Mouse (Mus musculus) R1 (cell line): ENCODE results near the gene Ess2.

Experiments
- DNase-seq: peaks from one replicate; pipeline ENCODE4 v3.0.0-alpha.2; 2018; ENCODE audit warnings: low read depth, low spot score

Gene Ess2

DNA sequence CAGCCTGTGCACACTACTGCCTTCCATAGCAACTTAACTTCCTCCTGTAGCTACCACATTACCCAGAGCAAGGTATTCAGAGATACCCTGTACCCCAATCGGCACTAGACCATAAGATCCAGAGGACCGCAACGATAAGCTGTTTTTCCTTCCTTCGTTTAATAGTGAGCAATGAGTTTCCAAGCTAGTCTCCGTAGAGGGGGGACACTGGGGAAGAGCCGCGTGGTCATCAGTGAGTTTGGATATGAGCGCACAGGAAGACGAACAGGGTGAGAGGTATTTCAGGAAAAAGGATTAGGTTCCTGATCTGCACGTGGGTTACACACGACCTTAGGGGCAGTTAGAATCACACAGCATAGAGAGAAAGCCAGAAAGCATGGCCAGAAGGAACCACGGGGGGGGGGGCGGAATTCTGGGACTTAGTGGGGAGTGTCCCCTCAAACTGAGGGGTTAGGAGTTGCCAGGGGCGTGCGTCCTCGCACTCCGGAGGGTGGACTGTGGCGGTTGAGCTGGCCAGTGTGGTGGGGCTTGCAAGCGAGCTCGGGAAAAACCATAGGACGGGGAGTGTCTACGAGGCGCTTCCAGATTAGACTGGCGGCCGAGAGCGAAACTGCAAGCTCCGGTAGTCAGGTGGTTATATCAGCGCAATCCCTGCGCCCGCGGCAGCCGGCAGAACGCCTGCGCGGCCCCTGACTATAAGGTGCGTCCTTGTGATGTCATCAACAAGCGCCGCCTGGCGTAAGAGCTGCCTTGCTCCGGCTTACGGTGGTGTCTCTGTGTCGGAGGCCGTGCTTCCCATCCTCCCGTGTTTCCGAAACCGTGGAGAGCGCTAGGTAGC is 10.4 kb upstream of the Ess2 start:
- peak; percentile 98 for DNase-seq

DNA sequence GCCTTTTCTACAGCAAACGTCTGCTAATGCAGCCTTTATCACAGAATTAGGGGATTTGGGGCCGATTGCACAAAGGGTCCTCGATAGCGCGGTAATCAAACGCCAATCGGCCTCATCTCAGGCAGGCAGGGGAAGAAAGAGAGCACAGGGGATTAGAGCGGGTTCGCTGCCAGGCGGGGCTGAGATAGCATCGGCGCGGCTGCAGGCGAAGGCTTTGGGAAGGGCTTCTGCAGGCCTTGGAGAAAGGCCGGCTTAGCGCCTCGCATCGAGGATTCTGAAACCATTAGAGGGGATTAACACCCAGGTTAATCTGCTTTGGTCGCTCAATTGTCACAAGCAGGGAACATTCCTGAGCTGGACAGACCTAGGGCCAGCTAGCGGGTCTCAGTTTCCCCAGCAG is 9.4 kb upstream of the Ess2 start:
- peak; percentile 22 for DNase-seq

GRCm38 (mm10) chr16:17914307-17915249 is 3.4 kb upstream of the Ess2 start, which contains the start of gene Gsc2:
Gene Gsc2, minus strand, starts transcription at chr16:17915059.
- DNase-seq: peak; percentile 78

- no peak for DNase-seq
These were observed 12.7 kb downstream of the Ess2 start, which contains the start of the genes Dgcr2 and Tssk2 for GRCm38 (mm10) chr16:17898462-17898861. Gene Dgcr2, minus strand, starts transcription at chr16:17898562. Gene Tssk2, plus strand, starts transcription at chr16:17898637.

DNA sequence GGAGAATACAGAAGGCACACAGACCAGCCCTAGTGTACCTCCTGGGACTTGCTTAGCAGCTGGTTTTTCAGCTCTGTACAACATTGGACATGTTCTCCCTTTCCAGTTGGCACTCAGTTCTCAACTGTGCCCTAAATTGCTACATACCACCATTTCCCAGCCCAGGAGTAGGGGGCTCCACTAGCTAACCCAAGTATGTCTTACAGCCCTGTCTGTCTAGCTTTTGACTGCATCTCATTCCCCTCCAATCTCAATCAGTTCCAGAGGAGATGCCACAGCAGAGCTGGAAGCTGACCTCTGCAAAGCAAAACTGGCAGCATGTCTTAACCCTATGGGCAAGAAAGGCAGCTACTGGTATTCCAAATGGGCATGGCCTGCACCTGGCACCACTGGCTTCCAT is 15.1 kb downstream of the Ess2 start:
- no peak for DNase-seq

DNA sequence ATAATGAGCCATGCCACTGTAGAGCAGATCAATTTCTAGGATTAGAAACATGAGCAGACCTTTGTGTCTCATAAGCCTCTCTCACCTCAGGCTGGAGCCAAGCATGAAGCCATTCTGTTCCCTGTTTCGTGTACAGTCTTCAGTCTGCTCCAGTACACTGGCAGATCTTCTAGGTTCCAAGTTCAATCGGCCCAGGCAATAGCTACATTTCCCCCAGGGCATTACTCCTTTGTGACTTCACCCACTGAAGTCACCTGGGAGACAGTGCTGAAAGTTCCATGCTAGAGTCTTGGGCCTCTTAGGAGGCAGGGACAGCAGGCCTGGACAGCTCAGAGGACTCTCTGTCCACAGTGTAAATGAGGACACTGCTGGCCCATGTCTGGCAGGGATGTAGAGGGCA is 17.2 kb downstream of the Ess2 start, which contains the start of gene Tssk1:
Gene Tssk1 (plus strand): TSS at position 301 of the 400 bp plus-strand sequence.
- no peak for DNase-seq

DNA sequence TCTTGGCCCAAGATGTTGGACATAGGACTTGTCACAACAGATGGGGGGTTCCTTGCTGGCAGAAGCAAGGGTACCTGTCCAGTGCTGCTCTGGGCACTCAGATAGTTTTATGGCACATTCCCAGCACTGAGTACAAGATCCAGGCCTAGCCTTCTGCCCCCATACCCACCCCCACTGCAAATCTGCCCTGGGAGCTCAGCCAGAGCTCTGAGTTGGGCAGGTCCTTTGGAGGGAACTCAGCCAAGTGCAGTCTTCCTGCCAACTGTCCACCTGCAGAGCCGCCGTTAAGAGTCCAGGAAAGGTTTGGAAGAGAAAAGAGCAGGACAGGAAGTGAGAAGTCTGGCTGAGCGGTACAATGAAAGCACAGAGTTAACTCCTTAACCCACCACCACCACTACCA is 18.5 kb downstream of the Ess2 start:
- DNase-seq: no peak

DNA sequence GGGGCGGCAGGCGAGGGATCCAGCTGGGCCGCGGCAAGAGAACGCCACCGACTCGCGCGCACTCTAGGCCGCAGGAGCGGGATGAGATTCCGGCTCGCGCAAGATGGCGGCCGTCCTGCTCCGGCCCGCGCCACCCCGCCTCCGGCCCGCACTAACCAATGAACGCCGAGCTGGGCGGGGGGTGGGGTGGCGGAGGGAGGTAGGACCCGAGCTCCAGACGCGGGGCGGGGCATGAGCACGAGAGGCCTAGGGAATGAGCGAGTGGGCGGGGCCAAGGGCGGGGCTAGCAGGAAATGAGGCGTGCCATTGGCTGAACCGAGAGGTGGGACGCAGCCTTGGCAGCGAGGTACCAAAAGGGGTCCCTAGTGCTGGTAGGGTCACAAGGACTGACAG is 19.6 kb downstream of the Ess2 start, which contains the start of gene Gm20518:
Gene Gm20518 (minus strand): TSS at position 105 of the 393 bp plus-strand sequence.
- peak; percentile 97 for DNase-seq

DNA sequence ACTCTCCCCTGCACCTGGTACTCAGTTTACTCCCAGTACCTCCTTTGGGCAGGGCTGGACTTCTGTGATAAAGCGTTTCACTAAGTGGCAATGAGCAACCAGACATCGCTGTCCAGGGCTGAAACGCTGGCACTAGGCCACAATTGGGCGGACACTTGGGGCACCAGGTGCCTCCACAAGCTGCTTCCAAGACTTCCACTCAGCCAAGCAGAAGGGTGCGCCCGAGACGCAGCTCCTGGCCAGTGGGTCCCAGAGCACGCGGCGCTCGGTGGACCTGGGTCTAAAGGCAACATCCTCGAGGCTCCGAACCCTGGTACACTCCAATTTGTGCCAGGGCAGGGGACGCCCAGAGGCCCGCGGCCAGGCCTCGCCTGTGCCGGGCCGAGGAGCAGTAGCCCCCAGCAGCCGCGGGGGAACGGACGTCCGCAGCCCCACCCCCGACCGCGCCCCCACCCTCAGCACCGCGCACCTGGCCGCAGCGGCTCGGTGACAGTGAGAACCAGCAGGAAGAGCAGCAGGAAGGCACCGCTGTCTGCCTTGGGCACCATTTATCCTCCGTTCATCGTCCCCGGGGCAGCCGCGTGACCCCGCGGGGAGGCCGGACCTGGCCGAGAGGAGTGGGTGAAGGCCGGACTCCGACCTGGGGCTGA is 20.1 kb downstream of the Ess2 start:
- peak; percentile 61 for DNase-seq

DNA sequence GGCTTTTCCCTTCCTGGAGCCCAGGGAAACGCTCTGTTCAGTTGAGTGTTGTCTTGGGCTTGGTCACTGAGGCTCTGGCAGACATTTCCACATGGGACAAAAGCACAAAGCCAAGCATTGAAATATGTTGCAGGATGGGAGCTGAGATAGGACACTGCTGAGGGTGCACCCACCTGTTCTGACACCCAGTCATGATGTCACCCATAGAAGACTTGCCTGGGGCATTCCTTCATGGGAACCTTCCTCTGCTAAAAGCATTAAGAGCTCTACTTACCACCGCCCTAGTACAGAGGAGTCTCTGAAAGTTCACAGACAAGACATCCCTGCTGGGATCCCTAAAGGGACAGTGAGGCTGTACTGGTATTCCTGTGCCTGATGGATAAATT is 20.8 kb downstream of the Ess2 start:
- DNase-seq: no peak

GRCm38 (mm10) chr16:17889689-17890341 is 21.3 kb downstream of the Ess2 start:
- DNase-seq: no peak

DNA sequence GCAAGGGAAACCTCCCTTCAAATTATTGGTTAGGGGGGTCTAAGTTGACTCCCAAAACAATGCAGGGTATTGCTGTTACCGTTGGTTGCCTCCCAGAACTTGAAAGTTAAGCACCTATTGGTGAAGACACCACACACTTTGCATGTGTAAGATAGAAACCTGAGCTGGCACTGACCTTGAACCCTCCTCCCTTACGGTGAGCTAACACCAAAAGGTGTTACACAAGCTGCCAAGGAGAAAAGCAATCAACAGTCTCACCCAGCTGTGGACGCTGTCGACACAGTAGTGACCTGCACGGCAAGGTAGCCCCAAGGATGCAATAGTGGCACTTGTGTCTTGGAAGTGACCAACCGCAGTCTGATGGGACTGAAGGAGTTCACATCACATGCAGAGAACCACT is 27.0 kb downstream of the Ess2 start:
- DNase-seq: peak; percentile 57

- DNase-seq: no peak
These were observed 29.0 kb downstream of the Ess2 start for GRCm38 (mm10) chr16:17882196-17882595.

GRCm38 (mm10) chr16:17879571-17879970 is 31.6 kb downstream of the Ess2 start:
- no peak for DNase-seq

DNA sequence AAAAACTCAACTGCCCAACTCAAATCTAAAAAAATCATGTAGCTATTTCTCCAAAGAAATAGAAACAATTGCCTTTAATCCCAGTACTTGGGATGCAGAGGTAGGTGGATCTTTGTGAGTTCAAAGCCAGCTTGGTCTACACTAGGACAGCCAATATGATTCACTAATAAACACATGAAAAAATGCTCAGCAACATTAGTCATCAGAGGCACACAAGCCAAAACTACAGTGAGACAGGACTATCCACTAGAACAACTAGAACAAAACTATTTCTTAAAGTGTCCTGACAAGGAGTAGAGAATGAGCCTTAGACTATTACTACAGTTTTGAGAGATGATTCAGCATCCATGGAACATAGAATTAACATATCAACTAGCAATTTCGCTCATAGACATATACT is 35.1 kb downstream of the Ess2 start:
- no peak for DNase-seq

DNA sequence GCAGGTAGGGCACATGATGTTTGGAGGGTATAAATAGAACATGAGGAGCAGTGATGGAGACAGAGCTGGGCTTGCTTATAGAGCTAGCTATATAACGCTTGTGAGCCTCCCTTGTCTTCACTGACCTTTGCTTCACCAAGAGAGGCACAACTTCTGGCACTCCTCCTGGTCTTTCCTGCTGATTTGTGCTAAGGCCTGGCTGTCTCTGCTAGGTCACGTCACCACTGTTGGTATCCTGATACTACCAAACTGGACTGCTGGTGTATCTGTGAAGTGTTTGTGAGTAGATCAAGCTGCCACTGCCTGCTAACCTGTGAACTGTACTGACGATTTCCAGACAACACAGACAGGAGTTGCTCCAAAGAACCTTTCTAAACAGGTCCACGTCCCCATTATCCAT is 36.0 kb downstream of the Ess2 start:
- no peak for DNase-seq

DNA sequence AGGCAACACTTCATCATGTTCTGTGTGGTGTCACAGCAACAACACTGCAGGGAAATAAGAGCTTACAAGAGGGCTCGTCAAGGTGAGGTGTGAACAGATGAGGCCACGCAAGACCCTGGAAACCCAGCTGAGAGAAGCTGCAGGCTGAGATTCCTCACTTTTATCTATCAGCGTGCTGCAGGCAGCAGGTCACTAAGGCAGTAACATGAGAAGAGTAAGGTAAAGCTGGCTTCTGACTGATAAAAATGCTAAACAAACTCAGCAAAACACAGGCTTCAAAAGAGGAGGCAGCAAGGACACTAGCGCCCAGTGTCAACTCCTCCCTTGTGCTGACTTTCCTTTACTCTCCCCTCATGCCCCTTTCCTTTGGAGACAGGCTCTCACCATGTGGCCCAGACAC is 38.2 kb downstream of the Ess2 start:
- no peak for DNase-seq

DNA sequence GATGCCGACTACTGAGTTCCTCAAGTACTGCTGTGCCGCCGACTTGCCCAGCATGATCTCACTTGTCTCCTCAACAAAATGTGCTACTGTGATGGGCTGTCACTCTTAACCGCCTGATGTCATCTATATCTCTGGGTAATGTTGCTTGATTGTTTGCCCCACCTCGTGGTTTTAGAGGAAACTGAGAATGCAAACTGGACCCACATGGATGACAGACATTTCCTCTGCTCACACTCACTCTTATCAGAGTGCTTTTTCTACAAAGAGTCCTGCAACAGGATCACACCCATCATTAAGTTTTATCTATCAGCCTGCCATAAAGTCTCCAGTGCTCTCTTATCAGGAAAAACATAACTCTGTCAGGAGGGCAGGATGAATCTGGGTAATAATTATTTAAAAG is 39.9 kb downstream of the Ess2 start:
- no peak for DNase-seq

DNA sequence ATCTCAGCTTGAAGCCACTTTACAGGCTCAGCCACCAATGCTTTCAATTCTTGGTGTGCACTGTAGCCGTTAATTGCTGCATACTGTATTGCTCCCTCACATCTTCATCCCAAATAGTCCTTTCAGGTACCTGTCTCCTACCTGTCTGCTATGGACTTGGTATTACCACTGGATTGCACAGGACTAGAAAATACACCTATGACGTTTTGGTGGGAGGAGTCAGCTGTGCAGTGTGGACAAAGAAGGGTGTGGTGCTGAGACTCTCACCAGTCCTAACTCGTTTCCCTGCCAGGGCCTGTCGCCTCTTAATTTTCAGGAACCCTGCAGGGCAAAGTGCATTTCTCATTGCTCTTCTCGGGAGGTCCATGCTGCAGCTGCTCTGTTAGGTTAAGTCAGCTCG is 45.4 kb downstream of the Ess2 start:
- peak; percentile 70 for DNase-seq

GRCm38 (mm10) chr16:17865293-17865692 is 45.9 kb downstream of the Ess2 start:
- DNase-seq: no peak

DNA sequence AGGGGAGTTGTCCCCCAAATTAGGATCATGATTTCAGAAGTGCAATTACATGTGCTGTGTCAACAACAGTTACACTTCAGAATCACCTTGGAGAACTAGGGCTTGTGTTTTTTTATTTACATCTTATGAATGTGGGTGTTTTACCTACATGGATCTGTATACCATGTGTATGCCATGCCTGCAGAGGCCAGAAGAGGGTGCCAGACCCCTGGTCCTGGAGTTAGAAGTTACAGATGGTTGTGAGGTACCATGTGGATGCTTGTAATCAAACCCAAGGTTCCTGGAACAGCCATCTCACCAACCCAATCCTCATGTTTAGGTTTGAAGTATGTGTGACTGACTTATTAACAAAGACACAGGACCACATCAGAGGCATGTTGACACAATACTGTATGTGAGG is 52.6 kb downstream of the Ess2 start:
- peak; percentile 48 for DNase-seq
